ENCODE assay signal across 18 mouse cellular contexts in the genomic region with DNA sequence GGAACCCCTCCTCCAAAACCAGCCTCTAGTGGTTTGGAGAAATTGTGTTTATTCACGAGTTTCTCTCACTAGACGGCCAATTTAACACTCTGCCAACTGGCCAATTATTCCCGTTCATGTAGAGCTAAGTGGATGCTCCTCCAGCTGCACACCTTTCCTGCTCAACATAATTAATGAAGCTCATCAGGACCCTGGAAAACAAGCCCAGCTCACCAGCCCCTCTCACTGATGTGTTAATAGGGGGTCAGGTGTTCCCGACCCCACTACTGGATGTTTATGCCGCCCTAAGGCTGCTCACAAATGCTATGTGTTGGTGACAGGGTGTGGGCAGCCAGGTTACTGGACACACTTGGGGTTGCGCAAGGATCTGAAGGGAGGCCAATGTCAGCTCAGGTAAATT.
DNase-seq lines count a peak whose midpoint lies in the region; ATAC-seq and TF ChIP-seq lines count a peak whose summit lies in the region.
"Had no signal": no experiment of that assay in that cellular context is flagged by ENCODE, and none has a peak within 500 bp of the region (broad histone marks: within the 10 kb centered on the region; RNA-seq: fewer than 3 reads in every experiment).

No protein-coding gene starts in this region.

- H3K9me3 ChIP-seq in lung, embryonic 16.5 days (ENCODE audit: control insufficient read depth, low read length): no peaks in the 10 kb centered on the region
- no peaks in the 10 kb centered on the region for H3K9me3 ChIP-seq in forebrain, embryonic 14.5 days (replicated peaks; ENCODE audit: control insufficient read depth, low read length)
- H3K9me3 ChIP-seq in hindbrain, embryonic 13.5 days: no peaks in the 10 kb centered on the region
- H3K9me3 ChIP-seq in midbrain, postnatal 0 days (ENCODE audit: low read length): no peaks in the 10 kb centered on the region
- H3K9me3 ChIP-seq: heart, embryonic 10.5 days; megakaryocyte, embryonic 14.5 days had no signal

- H3K4me1 ChIP-seq in lung, embryonic 16.5 days (replicated peaks; ENCODE audit: control insufficient read depth, insufficient read depth, low read length): peaks cover 12% of the 10 kb centered on the region
- peaks cover 4% of the 10 kb centered on the region; the same call in 1 of the 2 replicates for H3K4me1 ChIP-seq in forebrain, embryonic 14.5 days (ENCODE audit: control insufficient read depth, insufficient read depth, low read length)
- H3K4me1 ChIP-seq in hindbrain, embryonic 13.5 days (replicated peaks): peaks cover 17% of the 10 kb centered on the region
- no peaks in the 10 kb centered on the region for H3K4me1 ChIP-seq in midbrain, postnatal 0 days (ENCODE audit: insufficient read depth, low read length)

- H3K4me3 ChIP-seq in lung, embryonic 16.5 days (ENCODE audit: low read length): no peak overlapping the region
- no peak overlapping the region for H3K4me3 ChIP-seq in forebrain, embryonic 14.5 days (ENCODE audit: low read depth, low read length)
- H3K4me3 ChIP-seq in hindbrain, embryonic 13.5 days: no peak overlapping the region
- H3K4me3 ChIP-seq in midbrain, postnatal 0 days (ENCODE audit: low read depth, low read length): no peak overlapping the region
- H3K4me3 ChIP-seq: heart, embryonic 10.5 days; megakaryocyte, embryonic 14.5 days had no signal

- H3K27me3 ChIP-seq in lung, embryonic 16.5 days (ENCODE audit: control insufficient read depth, insufficient read depth, low read depth, low read length): no peaks in the 10 kb centered on the region
- no peaks in the 10 kb centered on the region for H3K27me3 ChIP-seq in forebrain, embryonic 14.5 days (replicated peaks; ENCODE audit: control insufficient read depth, insufficient read depth, low read length)
- H3K27me3 ChIP-seq in hindbrain, embryonic 13.5 days: no peaks in the 10 kb centered on the region
- H3K27me3 ChIP-seq in midbrain, postnatal 0 days (ENCODE audit: insufficient read depth, low read length): no peaks in the 10 kb centered on the region

- DNase-seq in lung, postnatal 10 days: no peak
- peak; percentile 62 for DNase-seq in forebrain, embryonic 14.5 days (ENCODE audit: low spot score)
- no peak for DNase-seq in midbrain, postnatal 0 days (ENCODE audit: low spot score)
- no peak for DNase-seq in gastrocnemius, postnatal 25 days
- no peak for DNase-seq in T-cell, adult 2 months (ENCODE audit: low spot score)
- DNase-seq: cerebellum, adult 9-10 months; embryo, embryonic 11 days; kidney, adult 8-10 months; left cerebral cortex, postnatal 4 days; lung, embryonic 14.5 days; right cerebral cortex, postnatal 25 days; thymus, postnatal 25 days had no signal

- no peak overlapping the region for H3K27ac ChIP-seq in lung, embryonic 16.5 days (ENCODE audit: low read length)
- no peak overlapping the region for H3K27ac ChIP-seq in forebrain, embryonic 14.5 days (ENCODE audit: low read depth, low read length)
- peak overlapping the region; percentile 69 for H3K27ac ChIP-seq in hindbrain, embryonic 13.5 days
- H3K27ac ChIP-seq in midbrain, postnatal 0 days (ENCODE audit: low read depth, low read length): 0 out of 2 replicates have a peak overlapping the region, but pooled peaks have one; percentile 32
- H3K27ac ChIP-seq: heart, embryonic 10.5 days had no signal

- no peaks in the 10 kb centered on the region for H3K36me3 ChIP-seq in lung, embryonic 16.5 days (ENCODE audit: control insufficient read depth, insufficient read depth, low read length)
- H3K36me3 ChIP-seq in forebrain, embryonic 14.5 days (ENCODE audit: control insufficient read depth, insufficient read depth, low read length): no peaks in the 10 kb centered on the region
- no peaks in the 10 kb centered on the region for H3K36me3 ChIP-seq in hindbrain, embryonic 13.5 days
- no peaks in the 10 kb centered on the region for H3K36me3 ChIP-seq in midbrain, postnatal 0 days (ENCODE audit: insufficient read depth, low read length)
- H3K36me3 ChIP-seq: heart, embryonic 10.5 days had no signal

- 0 out of 2 replicates have a peak, but pooled peaks have one; percentile 30 for ATAC-seq in lung, embryonic 16.5 days (ENCODE audit: low read depth)
- ATAC-seq in forebrain, embryonic 14.5 days: peak; percentile 54; the same call in 1 of the 2 replicates
- ATAC-seq in hindbrain, embryonic 13.5 days (ENCODE audit: low FRiP score): peak; percentile 30; the same call in 1 of the 2 replicates
- peak; percentile 27 for ATAC-seq in midbrain, postnatal 0 days (ENCODE audit: low FRiP score)
- ATAC-seq: inflammation-experienced regulatory T-cells, adult 6 months had no signal

- H3K4me2 ChIP-seq in lung, embryonic 16.5 days (ENCODE audit: low read depth, low read length): no peak overlapping the region
- H3K4me2 ChIP-seq in forebrain, embryonic 14.5 days (ENCODE audit: low read length): no peak overlapping the region
- no peak overlapping the region for H3K4me2 ChIP-seq in hindbrain, embryonic 13.5 days
- no peak overlapping the region for H3K4me2 ChIP-seq in midbrain, postnatal 0 days (ENCODE audit: low read depth, low read length, poor library complexity, severe bottlenecking)
- H3K4me2 ChIP-seq: liver, embryonic 11.5 days; lung, embryonic 14.5 days had no signal

- no peak overlapping the region for H3K9ac ChIP-seq in lung, embryonic 16.5 days (ENCODE audit: low read length)
- no peak overlapping the region for H3K9ac ChIP-seq in forebrain, embryonic 14.5 days (ENCODE audit: low read length)
- no peak overlapping the region for H3K9ac ChIP-seq in hindbrain, embryonic 13.5 days
- H3K9ac ChIP-seq in midbrain, postnatal 0 days (replicated peaks; ENCODE audit: low read length, poor library complexity, severe bottlenecking): no peak overlapping the region
- H3K9ac ChIP-seq: lung, embryonic 14.5 days had no signal

- TF ChIP-seq CTCF in midbrain, postnatal 0 days (IDR thresholded peaks at IDR 0.05): no peak

- WGBS in lung, embryonic 16.5 days: 78% methylated on average over 6 of the region's 6 CpGs
- 52% methylated on average over 6 of the region's 6 CpGs for WGBS in forebrain, embryonic 14.5 days
- WGBS in hindbrain, embryonic 13.5 days: 63% methylated on average over 6 of the region's 6 CpGs
- WGBS in midbrain, postnatal 0 days: 75% methylated on average over 6 of the region's 6 CpGs

Comparison
In these comparisons a context has a peak if more than half of its experiments do, and no peak if none do; other contexts are left out.
1. H3K27ac ChIP-seq: peak in hindbrain, embryonic 13.5 days (single experiment) and midbrain, postnatal 0 days (single experiment); none in lung, embryonic 16.5 days (single experiment) and forebrain, embryonic 14.5 days (single experiment).
2. Peak in every context shown above with its lines, with median percentiles within 50 percentile points of each other: ATAC-seq.